Mouse (Mus musculus) forebrain, embryonic 14.5 days (tissue): Measurements from ENCODE around the gene Dhx9. TPM values are rescaled to one million over a fixed set of nuclear protein-coding genes. Genes with fewer than 3 reads are reported as not detected.
"Not testable (repeated sequence)": the region's sequence is repeated elsewhere in the genome, so short reads cannot be mapped to it uniquely, and the experiment has no call there.

ENCODE experiments used
- ATAC-seq: fragments of 200-750 bp; cut with Nextera tagmentation; 2 replicates; pipeline ENCODE4 v1.8.0; 2017; ENCODE audit warnings: mild to moderate bottlenecking, moderate library complexity
- DNase-seq: peaks from one replicate; pipeline ENCODE4 v3.0.0-alpha.2; 2015; ENCODE audit warnings: low spot score
- H3K27ac ChIP-seq: fragments of 300-500 bp; sonication (generic); 2 replicates; pipeline ENCODE4 v1.5.1; 2014; ENCODE audit warnings: low read depth, mild to moderate bottlenecking, control low read depth, low read length, moderate library complexity
- H3K27me3 ChIP-seq: fragments of 300-500 bp; sonication (generic); replicated peaks from 2 replicates; pipeline ENCODE4 v1.6.1; 2014; ENCODE audit warnings: low read length, control low read depth, mixed read lengths; ENCODE audit not compliant: control insufficient read depth, insufficient read depth
- H3K36me3 ChIP-seq: fragments of 300-500 bp; sonication (generic); 2 replicates; pipeline ENCODE4 v1.6.1; 2014; ENCODE audit warnings: low read length, control low read depth; ENCODE audit not compliant: control insufficient read depth, insufficient read depth
- H3K4me1 ChIP-seq: fragments of 300-500 bp; sonication (generic); 2 replicates; pipeline ENCODE4 v1.6.1; 2014; ENCODE audit warnings: antibody characterized with exemption, low read length, control low read depth; ENCODE audit not compliant: control insufficient read depth, insufficient read depth
- H3K4me2 ChIP-seq: fragments of 300-500 bp; sonication (generic); 2 replicates; pipeline ENCODE4 v1.6.1; 2014; ENCODE audit warnings: mild to moderate bottlenecking, control low read depth, low read length
- H3K4me3 ChIP-seq: fragments of 300-500 bp; sonication (generic); 2 replicates; pipeline ENCODE4 v1.5.1; 2014; ENCODE audit warnings: low read depth, low read length, control low read depth
- H3K9ac ChIP-seq: fragments of 300-500 bp; sonication (generic); 2 replicates; pipeline ENCODE4 v1.6.1; 2014; ENCODE audit warnings: mild to moderate bottlenecking, low read length, control low read depth, moderate library complexity
- H3K9me3 ChIP-seq: fragments of 300-500 bp; sonication (generic); replicated peaks from 2 replicates; pipeline ENCODE4 v1.6.1; 2016; ENCODE audit warnings: low read length, control low read depth, mixed read lengths; ENCODE audit not compliant: control insufficient read depth
- WGBS: fragments of 180-500 bp; shearing (Covaris S2); extraction: QIAGEN DNeasy Blood & Tissue Kit; methylation state at CpG from one replicate; pipeline ENCODE4 v1.1.7; 2014; 5-methylcytosine and 5-hydroxymethylcytosine counted together
- polyA plus RNA-seq: library from polyadenylated mRNA; unstranded; fragments of >200 nt; fragmentation: Nextera tagmentation; extraction: Ambion mirVana; gene quantifications from 2 replicates; pipeline ENCODE4 v1.2.1, GENCODE M21; 2014

The Dhx9 gene
- polyA plus RNA-seq, 1 experiment from 2014 or later = 32.9 TPM

DNA sequence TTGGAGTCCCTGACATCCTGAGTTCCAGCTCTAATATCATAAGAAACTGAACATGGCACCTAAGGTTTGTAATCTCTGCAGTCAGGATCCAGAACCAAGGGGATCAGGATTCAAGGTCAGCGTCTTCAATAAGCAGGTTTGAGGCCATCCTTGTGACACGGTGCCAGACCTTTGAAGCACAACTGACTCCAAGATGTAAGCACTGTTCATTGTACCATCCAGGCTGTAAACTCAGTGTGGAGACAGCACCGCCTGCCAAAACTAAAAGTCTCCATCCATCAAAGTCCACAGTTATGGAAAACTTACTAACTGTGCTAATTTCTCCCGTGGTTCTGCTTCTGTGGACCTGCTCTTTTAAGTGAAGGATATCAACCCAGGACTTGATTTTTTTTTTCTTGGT, 2.5 kb upstream of the Dhx9 start:
- Histone ChIP-seq H3K27ac (no peak overlapping the region), H3K27me3 (no peaks in the 10 kb centered on the region), H3K9ac (no peak overlapping the region), H3K4me1 (peaks cover 13% of the 10 kb centered on the region), H3K36me3 (no peaks in the 10 kb centered on the region), H3K4me3 (no peak overlapping the region), H3K4me2 (no peak overlapping the region), H3K9me3 (no peaks in the 10 kb centered on the region)
- DNase-seq = no peak
- 92% methylated on average over 4 of the region's 4 CpGs for WGBS
- no peak for ATAC-seq

DNA sequence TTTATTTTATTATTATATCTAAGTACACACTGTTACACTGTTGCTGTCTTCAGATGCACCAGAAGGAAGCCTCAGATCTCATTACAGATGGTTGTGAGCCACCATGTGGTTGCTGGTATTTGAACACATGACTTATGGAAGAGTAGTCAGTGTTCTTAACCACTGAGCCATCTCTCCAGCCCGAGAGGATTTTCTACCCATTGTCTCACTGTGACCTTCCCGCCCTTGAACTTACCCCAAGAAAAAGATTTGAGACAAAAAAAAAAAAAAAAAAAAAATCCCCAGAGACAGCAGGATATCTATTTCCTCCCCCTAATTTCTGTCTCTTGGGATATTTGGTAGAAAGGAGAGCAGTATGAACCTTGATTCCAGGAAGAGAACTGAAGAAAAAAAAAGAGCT, 2.1 kb upstream of the Dhx9 start:
- Histone ChIP-seq H3K9me3 (no peaks in the 10 kb centered on the region), H3K4me2 (no peak overlapping the region), H3K27me3 (no peaks in the 10 kb centered on the region), H3K36me3 (no peaks in the 10 kb centered on the region), H3K27ac (no peak overlapping the region), H3K4me3 (no peak overlapping the region), H3K4me1 (peaks cover 17% of the 10 kb centered on the region), H3K9ac (no peak overlapping the region)
- no peak for DNase-seq
- no peak for ATAC-seq
- 46% methylated on average over 2 of the region's 2 CpGs for WGBS

DNA sequence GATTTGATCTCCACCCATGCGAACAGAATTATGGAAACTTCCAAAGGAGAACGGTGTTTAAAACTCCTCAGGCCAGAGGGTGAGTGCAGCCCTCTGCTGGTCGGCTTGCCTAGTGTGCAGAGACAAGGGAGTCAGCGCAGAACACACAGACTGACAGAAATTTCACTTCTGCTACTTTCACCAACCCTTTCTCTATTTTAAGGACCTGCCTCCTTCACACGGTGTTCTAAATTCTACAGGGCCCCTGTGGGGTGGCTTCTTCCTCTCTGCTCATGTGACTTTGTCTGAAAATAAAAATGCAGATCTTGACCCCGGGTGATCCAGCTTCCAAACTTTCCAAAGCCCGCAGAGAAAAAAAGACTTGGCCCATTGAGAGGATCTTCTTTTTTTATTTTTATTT, 1.7 kb upstream of the Dhx9 start:
- 50% methylated on average over 7 of the region's 7 CpGs for WGBS
- no peak overlapping the region for H3K4me3 ChIP-seq
- DNase-seq (no peak), ATAC-seq (no peak)
- peaks cover 20% of the 10 kb centered on the region for H3K4me1 ChIP-seq
- H3K27me3 ChIP-seq = no peaks in the 10 kb centered on the region
- H3K4me2 ChIP-seq = no peak overlapping the region
- H3K9me3 ChIP-seq = no peaks in the 10 kb centered on the region
- H3K36me3 ChIP-seq = no peaks in the 10 kb centered on the region
- H3K9ac ChIP-seq = no peak overlapping the region
- no peak overlapping the region for H3K27ac ChIP-seq

DNA sequence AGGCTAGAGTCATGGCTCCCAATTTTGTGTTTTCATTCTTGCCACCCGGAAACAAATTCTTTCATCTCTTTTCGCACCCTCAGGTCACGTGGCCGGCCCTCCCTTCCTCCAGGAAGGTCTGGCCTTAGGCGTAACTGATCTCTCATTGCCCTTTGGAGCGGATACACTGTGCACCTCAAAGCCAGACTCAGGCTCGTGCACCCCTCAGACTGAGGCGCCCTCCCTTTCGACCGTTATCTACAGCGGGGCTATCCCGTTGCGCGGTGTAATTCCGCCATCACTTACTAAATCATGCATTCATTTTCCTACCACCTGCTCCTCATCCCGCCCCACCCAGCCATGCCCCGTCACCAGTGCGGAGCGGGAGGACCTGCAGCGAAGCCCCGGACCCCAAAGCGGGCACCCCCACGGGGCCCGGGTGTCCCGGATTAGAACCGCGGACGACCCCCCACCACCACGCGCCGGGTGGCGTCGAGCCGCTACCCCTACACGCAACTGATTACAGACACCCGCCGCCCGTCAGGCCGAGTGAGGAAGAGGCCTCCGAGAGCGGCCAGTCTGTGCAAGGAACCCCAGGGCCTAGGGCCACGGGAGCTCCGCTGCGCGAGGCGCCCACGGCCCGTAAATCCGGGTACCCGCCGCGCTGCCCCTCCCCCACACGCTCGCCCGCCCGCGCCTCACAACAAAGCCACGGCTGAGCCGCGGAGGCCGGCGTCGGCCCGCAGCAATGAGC, 527 bp downstream of the Dhx9 start:
- Histone ChIP-seq H3K4me1 (peaks cover 24% of the 10 kb centered on the region), H3K4me2 (peak overlapping the region; percentile 88), H3K36me3 (peaks cover 7% of the 10 kb centered on the region), H3K27ac (peak overlapping the region; percentile 93), H3K27me3 (no peaks in the 10 kb centered on the region), H3K9me3 (no peaks in the 10 kb centered on the region), H3K9ac (peak overlapping the region; percentile 99), H3K4me3 (peak overlapping the region; percentile 100)
- DNase-seq = peak; percentile 66
- under 1% methylated on average over 64 of the region's 64 CpGs for WGBS
- ATAC-seq = peak; percentile 84

DNA sequence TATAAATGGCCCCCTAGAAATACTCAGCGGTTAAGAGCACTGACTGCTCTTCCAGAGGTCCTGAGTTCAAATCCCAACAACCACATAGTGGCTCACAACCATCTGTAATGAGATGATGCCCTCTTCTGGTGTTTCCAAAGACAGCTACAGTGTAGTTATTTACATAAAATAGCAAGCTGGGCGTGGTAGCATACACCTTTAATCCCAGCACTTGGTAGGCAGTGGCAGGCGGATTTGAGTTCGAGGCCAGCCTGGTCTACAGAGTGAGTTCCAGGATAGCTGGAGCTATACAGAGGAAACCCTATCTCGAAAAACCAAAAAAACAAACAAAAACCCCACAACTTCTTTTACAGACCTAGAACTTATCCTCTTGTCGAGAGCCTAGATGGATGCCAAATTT, 1.3 kb downstream of the Dhx9 start:
- 14% methylated on average over 6 of the region's 6 CpGs for WGBS
- not testable (repeated sequence) for DNase-seq, H3K27ac ChIP-seq, H3K9me3 ChIP-seq, H3K27me3 ChIP-seq, ATAC-seq
- peaks cover 24% of the 10 kb centered on the region for H3K4me1 ChIP-seq
- peak overlapping the region; percentile 100 for H3K4me3 ChIP-seq
- peaks cover 15% of the 10 kb centered on the region for H3K36me3 ChIP-seq
- H3K9ac ChIP-seq = peak overlapping the region; percentile 99
- peak overlapping the region; percentile 88 for H3K4me2 ChIP-seq

DNA sequence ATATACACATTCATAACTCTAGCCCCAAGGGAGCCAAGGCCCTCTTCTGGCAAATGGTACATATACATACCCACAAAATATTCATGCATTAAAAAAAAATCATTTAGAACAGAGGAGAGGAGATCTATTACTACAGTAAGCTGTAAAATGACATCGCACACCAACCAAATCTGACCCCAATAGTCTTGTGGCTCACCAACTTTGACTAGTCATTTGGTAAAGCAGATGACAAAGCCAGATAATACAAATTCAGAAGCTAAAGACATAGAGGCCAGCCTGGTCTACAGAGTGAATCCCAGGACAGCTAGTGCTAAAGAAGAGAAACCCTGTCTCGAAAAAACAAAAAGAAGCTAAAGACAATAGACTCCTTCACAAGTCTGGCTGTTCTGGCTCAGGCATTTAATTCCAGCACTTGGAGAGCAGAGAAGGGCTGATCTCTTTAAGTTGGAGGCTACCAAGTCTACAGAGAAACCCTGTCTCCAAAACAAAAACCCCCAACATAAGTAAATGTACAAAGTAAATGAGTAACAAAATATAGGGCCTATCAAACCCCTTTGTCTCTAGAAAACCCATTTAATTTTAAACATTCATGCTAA, 2.2 kb downstream of the Dhx9 start:
- Histone ChIP-seq H3K27ac (no peak overlapping the region), H3K9me3 (no peaks in the 10 kb centered on the region), H3K9ac (peak overlapping the region; percentile 49), H3K27me3 (no peaks in the 10 kb centered on the region), H3K4me2 (peak overlapping the region; percentile 88), H3K4me1 (peaks cover 24% of the 10 kb centered on the region), H3K4me3 (peak overlapping the region; percentile 100), H3K36me3 (peaks cover 23% of the 10 kb centered on the region)
- 37% methylated on average over 2 of the region's 2 CpGs for WGBS
- DNase-seq (no peak), ATAC-seq (no peak)

DNA sequence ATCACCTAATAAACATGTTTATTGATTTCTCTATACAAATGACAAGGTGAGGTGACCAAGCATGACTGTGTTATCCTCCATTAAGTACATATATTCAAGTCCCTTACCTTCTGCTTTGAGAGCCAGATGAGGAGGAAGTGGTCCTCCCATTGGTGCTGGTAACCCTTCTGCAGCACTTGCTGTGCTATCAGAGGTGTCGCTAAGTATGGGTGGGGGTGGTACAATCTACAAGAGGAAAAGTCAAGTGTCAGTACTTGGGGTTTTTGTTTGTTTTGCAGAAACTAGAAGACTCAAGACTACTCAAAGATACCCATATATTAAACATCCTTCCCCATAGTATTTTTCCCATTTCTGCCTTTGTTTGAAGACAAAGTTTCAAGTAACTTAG, 6.4 kb downstream of the Dhx9 start:
- Histone ChIP-seq H3K4me3 (no peak overlapping the region), H3K36me3 (peaks cover 65% of the 10 kb centered on the region), H3K9ac (no peak overlapping the region), H3K27ac (no peak overlapping the region), H3K4me2 (no peak overlapping the region), H3K27me3 (no peaks in the 10 kb centered on the region), H3K9me3 (no peaks in the 10 kb centered on the region), H3K4me1 (peaks cover 21% of the 10 kb centered on the region)
- no peak for ATAC-seq
- 76% methylated on average over 1 of the region's 1 CpGs for WGBS
- DNase-seq = no peak

DNA sequence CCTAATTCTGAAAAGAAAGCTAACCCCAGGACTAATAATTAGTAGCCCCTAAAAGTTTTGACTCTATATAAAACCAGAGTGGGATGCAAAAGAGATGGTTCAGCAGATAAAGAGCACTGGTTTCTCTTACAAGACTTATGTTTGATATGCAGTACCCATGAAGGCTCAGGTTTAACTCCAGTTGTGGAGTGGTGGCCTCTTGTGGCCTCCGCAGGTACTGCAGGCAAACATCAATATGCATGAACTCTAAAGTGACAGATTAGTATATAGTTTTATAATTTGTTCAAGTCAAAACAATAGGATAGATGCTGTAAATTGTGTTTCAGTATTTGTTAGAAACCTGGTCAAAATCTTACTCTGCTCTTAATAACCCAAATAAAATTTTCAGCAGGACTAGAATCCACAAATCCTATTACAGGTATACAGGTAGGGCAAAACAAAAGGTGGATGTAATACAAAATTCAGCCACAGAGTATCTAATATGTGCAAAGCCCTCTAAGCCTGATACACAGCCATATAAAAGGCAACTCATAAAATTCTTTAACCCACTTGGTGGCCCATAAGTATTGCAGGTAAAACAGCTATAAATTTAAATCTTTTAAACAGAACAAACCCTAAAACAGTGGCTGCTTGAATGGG, 7.0 kb downstream of the Dhx9 start:
- no peaks in the 10 kb centered on the region for H3K27me3 ChIP-seq
- peak; percentile 76 for DNase-seq
- H3K27ac ChIP-seq = no peak overlapping the region
- no peak overlapping the region for H3K4me2 ChIP-seq
- H3K4me1 ChIP-seq = peaks cover 17% of the 10 kb centered on the region
- peaks cover 68% of the 10 kb centered on the region for H3K36me3 ChIP-seq
- no peak overlapping the region for H3K4me3 ChIP-seq
- ATAC-seq = no peak
- H3K9me3 ChIP-seq = no peaks in the 10 kb centered on the region
- 42% methylated on average over 1 of the region's 1 CpGs for WGBS
- no peak overlapping the region for H3K9ac ChIP-seq

DNA sequence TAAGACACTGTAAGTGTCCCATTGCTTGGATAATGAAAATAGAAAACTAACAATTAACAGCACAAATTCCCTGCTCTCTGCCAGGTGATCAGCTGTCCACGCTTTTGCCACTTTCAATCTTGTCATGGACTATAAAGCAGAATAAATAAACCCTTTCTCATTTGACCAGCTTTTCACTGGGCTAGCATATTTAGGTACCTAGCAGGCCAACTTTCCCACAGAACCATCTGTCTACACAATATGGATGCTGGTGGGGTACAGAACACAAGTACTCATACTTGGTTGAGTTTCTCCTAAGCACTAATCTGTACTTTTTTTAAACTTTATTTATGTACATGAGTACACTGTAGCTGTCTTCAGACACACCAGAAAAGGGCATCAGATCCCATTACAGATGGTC, 8.2 kb downstream of the Dhx9 start:
- 89% methylated on average over 1 of the region's 1 CpGs for WGBS
- no peak overlapping the region for H3K27ac ChIP-seq
- H3K4me2 ChIP-seq = no peak overlapping the region
- DNase-seq (no peak), ATAC-seq (no peak)
- no peaks in the 10 kb centered on the region for H3K9me3 ChIP-seq
- no peak overlapping the region for H3K9ac ChIP-seq
- H3K4me1 ChIP-seq = peaks cover 5% of the 10 kb centered on the region; the same call in 1 of the 2 replicates
- H3K27me3 ChIP-seq = no peaks in the 10 kb centered on the region
- peaks cover 77% of the 10 kb centered on the region for H3K36me3 ChIP-seq
- no peak overlapping the region for H3K4me3 ChIP-seq
